Mouse (Mus musculus): ENCODE measurements around the gene Il1rl2.

DNA sequence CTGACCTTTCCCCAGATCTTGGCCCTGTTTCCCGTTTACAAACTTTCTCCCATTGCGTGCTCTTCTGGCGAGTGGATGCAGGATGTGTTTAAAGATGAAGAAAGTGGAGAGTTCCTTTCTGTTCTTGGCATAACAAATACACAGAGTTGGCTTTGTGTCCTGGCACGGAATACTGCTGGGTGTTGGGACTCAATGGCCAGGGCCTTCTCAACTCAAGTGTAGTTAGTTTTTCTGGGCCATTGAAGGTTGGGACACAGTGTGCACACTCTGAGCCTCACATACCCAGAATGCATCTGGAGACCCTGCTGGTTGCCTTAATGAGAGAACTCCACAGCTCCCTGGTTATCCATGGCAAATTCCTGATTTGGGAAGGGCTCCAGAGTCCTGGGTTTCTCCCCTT is 50.7 kb downstream of the Il1rl2 start:
- TF ChIP-seq CTCF (IDR thresholded peaks at IDR 0.05; ENCODE audit: low read depth) (no peak), EP300 (optimal IDR thresholded peaks at IDR 0.05) (no peak)
